Mouse (Mus musculus) forebrain, postnatal 0 days (tissue): ENCODE results near the gene Cfap61. TPM values are rescaled to one million over a fixed set of nuclear protein-coding genes. Genes with fewer than 3 reads are reported as not detected.

Experiments used
- ATAC-seq: fragments of 200-750 bp; cut with Nextera tagmentation; 2 replicates; pipeline ENCODE4 v1.8.0; 2017; ENCODE audit warnings: mild to moderate bottlenecking, moderate library complexity
- DNase-seq: peaks from one replicate; pipeline ENCODE4 v3.0.0-alpha.2; 2015
- H3K27ac ChIP-seq: fragments of 300-500 bp; sonication (generic); 2 replicates; pipeline ENCODE4 v1.5.1; 2014; ENCODE audit warnings: low read depth, mild to moderate bottlenecking, antibody characterized with exemption, low read length, moderate library complexity, mixed read lengths
- H3K27me3 ChIP-seq: fragments of 300-500 bp; sonication (generic); 2 replicates; pipeline ENCODE4 v1.6.1; 2014; ENCODE audit warnings: mild to moderate bottlenecking, low read length, mixed read lengths; ENCODE audit not compliant: insufficient read depth
- H3K36me3 ChIP-seq: fragments of 300-500 bp; sonication (generic); 2 replicates; pipeline ENCODE4 v1.6.1; 2014; ENCODE audit warnings: mild to moderate bottlenecking, moderate library complexity; ENCODE audit not compliant: insufficient read depth
- H3K4me1 ChIP-seq: fragments of 300-500 bp; sonication (generic); 2 replicates; pipeline ENCODE4 v1.6.1; 2014; ENCODE audit warnings: antibody characterized with exemption; ENCODE audit not compliant: insufficient read depth
- H3K4me2 ChIP-seq: fragments of 300-500 bp; sonication (generic); 2 replicates; pipeline ENCODE4 v1.6.1; 2014; ENCODE audit warnings: low read depth, mild to moderate bottlenecking, moderate library complexity
- H3K4me3 ChIP-seq: fragments of 300-500 bp; sonication (generic); 2 replicates; pipeline ENCODE4 v1.5.1; 2014; ENCODE audit warnings: low read depth, low read length, mixed read lengths
- H3K9ac ChIP-seq: fragments of 300-500 bp; sonication (generic); 2 replicates; pipeline ENCODE4 v1.6.1; 2014; ENCODE audit warnings: mild to moderate bottlenecking
- H3K9me3 ChIP-seq: fragments of 300-500 bp; sonication (generic); 2 replicates; pipeline ENCODE4 v1.6.1; 2016; ENCODE audit warnings: low read length
- CTCF ChIP-seq: sonication (generic); IDR thresholded peaks from 2 replicates; pipeline ENCODE4 v1.5.1; 2016; ENCODE audit warnings: antibody characterized with exemption, control low read depth, low read depth
- WGBS: fragments of 180-500 bp; shearing (Covaris S2); extraction: QIAGEN DNeasy Blood & Tissue Kit; methylation state at CpG from one replicate; pipeline ENCODE4 v1.1.7; 2014; 5-methylcytosine and 5-hydroxymethylcytosine counted together
- polyA plus RNA-seq: library from polyadenylated mRNA; unstranded; fragments of >200 nt; fragmentation: Nextera tagmentation; extraction: Ambion mirVana; gene quantifications from 2 replicates; pipeline ENCODE4 v1.2.1, GENCODE M21; 2015
- total RNA-seq: library from RNA; depleted of rRNA; stranded (reverse); fragments of >200 nt; gene quantifications from 2 replicates; pipeline ENCODE4 v1.2.3, GENCODE M21; 2014

Gene Cfap61
- total and polyA plus RNA-seq, 2 experiments from 2014 or later = 3.9 to 7.4 TPM

- Histone ChIP-seq H3K27me3 (no peaks in the 10 kb centered on the region), H3K9ac (no peak overlapping the region), H3K4me1 (peaks cover 9% of the 10 kb centered on the region; the same call in 1 of the 2 replicates), H3K4me2 (no peak overlapping the region), H3K36me3 (no peaks in the 10 kb centered on the region), H3K4me3 (no peak overlapping the region), H3K9me3 (no peaks in the 10 kb centered on the region), H3K27ac (no peak overlapping the region)
- DNase-seq (no peak), ATAC-seq (no peak)
- TF ChIP-seq CTCF = 0 out of 2 replicates have a peak, but pooled peaks have one; percentile 14
- WGBS = 85% methylated on average over 5 of the region's 5 CpGs
These were observed 114.8 kb downstream of the Cfap61 start for GRCm38 (mm10) chr2:146049339-146049738.

GRCm38 (mm10) chr2:146050069-146050468 is 115.5 kb downstream of the Cfap61 start:
- H3K4me1 ChIP-seq = peaks cover 9% of the 10 kb centered on the region; the same call in 1 of the 2 replicates
- no peak overlapping the region for H3K27ac ChIP-seq
- H3K9me3 ChIP-seq = no peaks in the 10 kb centered on the region
- H3K27me3 ChIP-seq = no peaks in the 10 kb centered on the region
- H3K36me3 ChIP-seq = no peaks in the 10 kb centered on the region
- H3K9ac ChIP-seq = no peak overlapping the region
- 25% methylated on average over 3 of the region's 3 CpGs for WGBS
- H3K4me2 ChIP-seq = no peak overlapping the region
- DNase-seq (no peak), ATAC-seq (no peak)
- no peak for TF ChIP-seq CTCF
- no peak overlapping the region for H3K4me3 ChIP-seq

- Histone ChIP-seq H3K9ac (no peak overlapping the region), H3K27me3 (no peaks in the 10 kb centered on the region), H3K27ac (no peak overlapping the region), H3K4me1 (no peaks in the 10 kb centered on the region; the same call in 1 of the 2 replicates), H3K4me3 (no peak overlapping the region), H3K36me3 (no peaks in the 10 kb centered on the region), H3K9me3 (no peaks in the 10 kb centered on the region), H3K4me2 (no peak overlapping the region)
- DNase-seq (peak; percentile 57), ATAC-seq (peak; percentile 90)
- 53% methylated on average over 4 of the region's 4 CpGs for WGBS
- no peak for TF ChIP-seq CTCF
These were observed 116.8 kb downstream of the Cfap61 start for GRCm38 (mm10) chr2:146051334-146051733.

- Histone ChIP-seq H3K4me2 (no peak overlapping the region), H3K9ac (no peak overlapping the region), H3K36me3 (no peaks in the 10 kb centered on the region), H3K27me3 (no peaks in the 10 kb centered on the region), H3K4me3 (no peak overlapping the region), H3K27ac (no peak overlapping the region), H3K9me3 (no peaks in the 10 kb centered on the region), H3K4me1 (peaks cover 8% of the 10 kb centered on the region)
- no peak for TF ChIP-seq CTCF
- DNase-seq = no peak
- 83% methylated on average over 4 of the region's 4 CpGs for WGBS
- no peak for ATAC-seq
These were observed 122.5 kb downstream of the Cfap61 start for GRCm38 (mm10) chr2:146057123-146057522.

GRCm38 (mm10) chr2:146058791-146059190 is 124.2 kb downstream of the Cfap61 start:
- ATAC-seq = no peak
- no peaks in the 10 kb centered on the region for H3K36me3 ChIP-seq
- no peak for TF ChIP-seq CTCF
- no peaks in the 10 kb centered on the region for H3K9me3 ChIP-seq
- DNase-seq = no peak
- H3K27me3 ChIP-seq = no peaks in the 10 kb centered on the region
- peaks cover 17% of the 10 kb centered on the region for H3K4me1 ChIP-seq
- 14% methylated on average over 3 of the region's 3 CpGs for WGBS
- no peak overlapping the region for H3K4me2 ChIP-seq
- no peak overlapping the region for H3K9ac ChIP-seq
- no peak overlapping the region for H3K27ac ChIP-seq
- H3K4me3 ChIP-seq = no peak overlapping the region

GRCm38 (mm10) chr2:146061421-146062300 is 127.1 kb downstream of the Cfap61 start:
- no peaks in the 10 kb centered on the region for H3K36me3 ChIP-seq
- H3K27me3 ChIP-seq = no peaks in the 10 kb centered on the region
- 23% methylated on average over 16 of the region's 16 CpGs for WGBS
- peak; percentile 24; the same call in 1 of the 2 replicates for ATAC-seq
- no peak overlapping the region for H3K9ac ChIP-seq
- H3K4me3 ChIP-seq = 0 out of 2 replicates have a peak overlapping the region, but pooled peaks have one; percentile 0
- no peak for TF ChIP-seq CTCF
- H3K4me2 ChIP-seq = peak overlapping the region; percentile 35; the same call in 1 of the 2 replicates
- no peaks in the 10 kb centered on the region for H3K9me3 ChIP-seq
- no peak overlapping the region for H3K27ac ChIP-seq
- no peak for DNase-seq
- H3K4me1 ChIP-seq = peaks cover 17% of the 10 kb centered on the region
